Mouse (Mus musculus) neutrophil, adult 59 days (primary cell): Measurements from ENCODE around the gene Ntan1. TPM values are rescaled to one million over a fixed set of nuclear protein-coding genes. Genes with fewer than 3 reads are reported as not detected.

ENCODE experiments used
- total RNA-seq, 2 experiments: library from RNA; stranded (reverse); gene quantifications; 1 replicate in 1 of 2; 2 replicates in 1 of 2; pipeline ENCODE4 v1.2.4; 2023

Ntan1 gene
- 10 to 100 TPM; 33.6 to 38.4 TPM for total RNA-seq

GRCm38 (mm10) chr16:13818560-13819393, at the start of gene Ntan1:
Gene Ntan1 (plus strand): TSS chr16:13818845.

DNA sequence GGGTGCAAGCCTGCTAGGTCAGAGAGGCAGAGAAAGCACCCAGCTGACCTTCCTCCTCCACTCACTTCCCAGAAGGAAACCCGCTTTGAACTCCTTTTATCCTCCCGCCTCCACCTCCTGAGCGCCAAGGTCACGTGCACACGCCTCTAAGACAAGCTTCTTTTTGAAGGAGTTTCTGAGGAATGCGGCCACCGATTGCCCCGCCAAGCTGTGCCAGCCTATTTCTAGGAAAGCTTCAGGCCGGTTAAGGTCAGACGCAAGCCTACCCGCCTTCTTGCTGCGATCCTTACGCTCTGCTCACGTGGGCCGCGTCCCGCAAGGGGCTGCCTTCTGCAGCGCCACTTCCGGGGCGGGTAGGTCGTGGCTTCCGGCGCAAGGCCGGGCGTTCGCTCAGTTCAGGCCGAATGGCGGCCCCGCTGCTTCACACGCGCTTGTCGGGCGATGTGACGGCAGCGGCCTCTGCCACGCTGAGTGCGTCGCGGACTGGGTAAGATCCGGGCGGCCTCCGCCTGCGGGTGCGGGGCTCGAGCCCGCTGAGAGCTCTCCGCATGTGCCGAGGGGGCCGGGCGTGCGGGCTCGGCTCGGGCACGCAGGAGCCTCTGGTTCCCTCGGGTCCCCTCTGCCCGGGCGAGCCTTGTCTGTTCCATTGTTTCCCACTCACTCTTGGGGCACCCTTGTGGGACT, 38.1 kb upstream of the Ntan1 start, which contains the start of gene Rrn3:
Gene Rrn3 (plus strand): TSS at position 356 of the 684 bp plus-strand sequence.

Other genes starting within 250 kb of the Ntan1 start
- gene Parn, start 150.7 kb upstream of the Ntan1 start, total RNA-seq: 10 to 100 TPM in 1 of 2 experiments, 1 to 10 TPM in 1; 7.7 to 12.9 TPM
- gene Bfar, start 147.0 kb upstream of the Ntan1 start, total RNA-seq: 10 to 100 TPM; 27.0 to 28.8 TPM
- gene 3110001I22Rik, start 146.9 kb upstream of the Ntan1 start, total RNA-seq: 10 to 100 TPM in 1 of 2 experiments, 1 to 10 TPM in 1; 9.5 to 13.1 TPM
- not detected for gene Pla2g10, start 87.9 kb upstream of the Ntan1 start, total RNA-seq
- gene Rrn3, start 38.1 kb upstream of the Ntan1 start, total RNA-seq: 10 to 100 TPM; 11.1 to 13.0 TPM
- 10 to 100 TPM; 37.5 to 45.6 TPM for gene Pdxdc1, start 84.3 kb downstream of the Ntan1 start, total RNA-seq
- gene Mpv17l, start 84.3 kb downstream of the Ntan1 start, total RNA-seq: under 1 TPM; 0.33 to 0.46 TPM
- not detected for gene 2900011O08Rik, start 167.8 kb downstream of the Ntan1 start, total RNA-seq
- gene Ifitm7, start 168.0 kb downstream of the Ntan1 start, total RNA-seq: under 1 TPM in 1 of 2 experiments, not detected in 1; 0.49 TPM